Mouse (Mus musculus) limb, embryonic 11.5 days (tissue): ENCODE measurements around the gene Ndc80. TPM values are rescaled to one million over a fixed set of nuclear protein-coding genes. Genes with fewer than 3 reads are reported as not detected.
"Not testable (repeated sequence)": the region's sequence is repeated elsewhere in the genome, so short reads cannot be mapped to it uniquely, and the experiment has no call there.

Source experiments
- ATAC-seq: fragments of 200-750 bp; cut with Nextera tagmentation; 2 replicates; pipeline ENCODE4 v1.8.0; 2017; ENCODE audit warnings: low read depth; ENCODE audit not compliant: insufficient number of reproducible peaks, low FRiP score, low TSS enrichment
- DNase-seq: peaks from one replicate; pipeline ENCODE4 v3.0.0-alpha.2; 2015; ENCODE audit warnings: low spot score
- H3K27ac ChIP-seq: fragments of 300-500 bp; sonication (generic); replicated peaks from 2 replicates; pipeline ENCODE4 v1.5.1; 2014; ENCODE audit warnings: low read depth, mild to moderate bottlenecking, low read length
- H3K27me3 ChIP-seq: fragments of 300-500 bp; sonication (generic); 2 replicates; pipeline ENCODE4 v1.6.1; 2014; ENCODE audit warnings: mild to moderate bottlenecking, low read length, mixed read lengths; ENCODE audit not compliant: control insufficient read depth, insufficient read depth
- H3K36me3 ChIP-seq: fragments of 300-500 bp; sonication (generic); 2 replicates; pipeline ENCODE4 v1.6.1; 2014; ENCODE audit warnings: mild to moderate bottlenecking, low read length, moderate library complexity, mixed read lengths; ENCODE audit not compliant: control insufficient read depth, insufficient read depth
- H3K4me1 ChIP-seq: fragments of 300-500 bp; sonication (generic); 2 replicates; pipeline ENCODE4 v1.6.1; 2014; ENCODE audit warnings: low read length, mixed read lengths; ENCODE audit not compliant: control insufficient read depth, insufficient read depth
- H3K4me2 ChIP-seq: fragments of 300-500 bp; sonication (generic); 2 replicates; pipeline ENCODE4 v1.6.1; 2014; ENCODE audit warnings: low read depth, mild to moderate bottlenecking, moderate library complexity; ENCODE audit not compliant: severe bottlenecking
- H3K4me3 ChIP-seq: fragments of 300-500 bp; sonication (generic); 2 replicates; pipeline ENCODE4 v1.5.1; 2014; ENCODE audit warnings: low read depth, low read length
- H3K9ac ChIP-seq: fragments of 300-500 bp; sonication (generic); 2 replicates; pipeline ENCODE4 v1.6.1; 2014; ENCODE audit warnings: mild to moderate bottlenecking, low read length
- H3K9me3 ChIP-seq: fragments of 300-500 bp; sonication (generic); 2 replicates; pipeline ENCODE4 v1.6.1; 2016; ENCODE audit warnings: low read length; ENCODE audit not compliant: control insufficient read depth
- WGBS: fragments of 180-500 bp; shearing (Covaris S2); extraction: QIAGEN DNeasy Blood & Tissue Kit; methylation state at CpG from one replicate; pipeline ENCODE4 v1.1.7; 2014; 5-methylcytosine and 5-hydroxymethylcytosine counted together
- polyA plus RNA-seq: library from polyadenylated mRNA; unstranded; fragments of >200 nt; fragmentation: Nextera tagmentation; extraction: Ambion mirVana; gene quantifications from 2 replicates; pipeline ENCODE4 v1.2.1, GENCODE M21; 2014

The Ndc80 gene
- polyA plus RNA-seq = 66.3 and 70.6 TPM in 2 replicates

- WGBS = under 1% methylated on average over 66 of the region's 66 CpGs
- peak; percentile 96 for ATAC-seq
- no peaks in the 10 kb centered on the region for H3K36me3 ChIP-seq
- H3K9me3 ChIP-seq = no peaks in the 10 kb centered on the region
- no peaks in the 10 kb centered on the region for H3K27me3 ChIP-seq
- peak; percentile 93 for DNase-seq
- H3K27ac ChIP-seq = peak within 1 kb of the TSS; percentile 97
- H3K9ac ChIP-seq = peak within 1 kb of the TSS; percentile 81
- H3K4me1 ChIP-seq = 0 out of 2 replicates have a peak, but pooled peaks cover 6% of the 10 kb centered on the region
- peak within 1 kb of the TSS; percentile 84 for H3K4me2 ChIP-seq
- peak within 1 kb of the TSS; percentile 74 for H3K4me3 ChIP-seq
Measured at GRCm38 (mm10) chr17:71526711-71527564, at the start of gene Ndc80. Ndc80 (minus strand) TSS chr17:71526857.

DNA sequence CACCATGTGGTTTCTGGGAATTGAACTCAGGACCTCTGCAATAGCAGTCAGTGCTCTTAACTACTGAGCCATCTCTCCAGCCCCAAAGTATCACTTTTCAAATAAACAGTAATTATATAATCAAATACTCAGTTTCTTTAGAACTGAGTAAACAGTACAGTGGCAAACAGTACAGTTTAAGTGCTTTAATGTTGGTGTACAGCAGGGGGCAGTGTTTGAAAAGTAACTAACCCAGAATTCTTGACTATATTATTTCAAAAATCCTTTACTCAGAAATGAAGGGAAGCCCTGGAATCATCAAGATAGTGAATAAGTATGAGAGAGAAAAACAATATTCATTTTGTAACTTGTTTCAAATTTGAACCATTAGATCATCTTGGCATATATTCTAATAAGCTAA is 35.0 kb upstream of the Ndc80 start:
- no peaks in the 10 kb centered on the region for H3K27me3 ChIP-seq
- H3K9ac ChIP-seq = no peak overlapping the region
- DNase-seq (peak; percentile 39), ATAC-seq (no peak)
- no peak overlapping the region for H3K4me3 ChIP-seq
- H3K36me3 ChIP-seq = no peaks in the 10 kb centered on the region
- H3K4me1 ChIP-seq = no peaks in the 10 kb centered on the region
- no peak overlapping the region for H3K4me2 ChIP-seq
- no peak overlapping the region for H3K27ac ChIP-seq
- H3K9me3 ChIP-seq = no peaks in the 10 kb centered on the region

DNA sequence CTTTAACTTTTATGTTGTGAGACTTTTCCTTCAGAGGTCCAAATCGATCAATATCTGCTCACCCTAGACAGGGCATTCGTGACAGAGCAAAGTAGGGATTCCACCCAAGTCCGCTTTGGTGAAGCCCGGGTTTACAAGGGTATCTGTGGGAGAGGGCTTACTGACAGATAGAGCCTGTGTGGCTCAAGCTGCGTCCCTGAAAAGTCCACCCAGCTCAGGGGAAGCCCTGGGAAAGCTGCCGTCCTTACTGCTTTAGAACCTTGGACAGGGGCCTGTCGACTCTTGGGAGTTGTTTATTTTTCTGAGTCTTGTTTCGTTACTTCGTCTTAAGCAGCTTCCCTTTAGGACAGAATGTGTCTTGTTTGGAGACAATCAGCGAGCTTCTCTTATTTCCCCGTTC is 26.2 kb upstream of the Ndc80 start:
- Histone ChIP-seq H3K9me3 (no peaks in the 10 kb centered on the region), H3K9ac (no peak overlapping the region), H3K4me1 (no peaks in the 10 kb centered on the region), H3K4me2 (peak overlapping the region; percentile 94; the same call in 1 of the 2 replicates), H3K36me3 (no peaks in the 10 kb centered on the region), H3K4me3 (no peak overlapping the region), H3K27me3 (peaks cover 7% of the 10 kb centered on the region; the same call in 1 of the 2 replicates), H3K27ac (no peak overlapping the region)
- 13% methylated on average over 11 of the region's 11 CpGs for WGBS
- DNase-seq = peak; percentile 35
- no peak for ATAC-seq

DNA sequence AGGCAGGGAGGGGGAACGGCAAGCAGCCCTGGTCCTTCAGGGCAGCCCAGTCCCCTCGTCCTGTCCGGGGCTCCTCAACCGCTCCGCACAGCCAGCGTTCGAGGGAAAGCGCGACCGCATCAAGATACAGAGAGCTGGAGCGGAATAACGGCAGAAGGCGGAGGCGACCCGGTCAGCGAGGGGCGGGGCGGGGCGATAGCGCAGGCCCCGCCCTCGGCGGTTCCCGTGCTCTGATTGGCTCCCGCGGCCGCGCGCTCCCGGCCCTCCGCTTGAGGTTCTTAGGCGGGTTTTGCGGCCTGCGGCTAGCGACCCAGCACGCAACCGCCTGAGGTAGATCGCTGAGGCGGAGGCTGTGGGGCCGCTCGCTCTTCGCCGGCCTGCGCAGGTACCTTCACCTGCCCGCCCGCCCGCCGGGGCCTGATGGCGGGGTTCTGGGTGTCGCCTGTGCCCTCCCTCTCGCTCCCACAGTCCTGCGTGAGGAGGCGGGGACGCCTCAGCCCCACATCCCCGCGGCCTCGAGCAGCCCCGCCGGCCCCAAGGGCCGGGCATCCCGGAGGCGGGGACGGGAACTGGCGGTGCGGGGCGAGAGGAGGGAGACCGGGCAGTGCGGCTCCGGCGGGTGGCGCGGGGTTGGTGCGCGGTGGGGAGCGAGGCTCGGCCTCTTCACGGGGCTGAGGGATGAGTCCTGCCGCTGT is 25.2 kb upstream of the Ndc80 start, which contains the start of gene Spdya:
TSS of gene Spdya (plus strand) at position 305 of the 695 bp plus-strand sequence.
- Histone ChIP-seq H3K27ac (0 out of 2 replicates have a peak within 1 kb of the TSS, but pooled peaks have one; percentile 21), H3K4me1 (no peaks in the 10 kb centered on the region), H3K36me3 (no peaks in the 10 kb centered on the region), H3K27me3 (peaks cover 7% of the 10 kb centered on the region; the same call in 1 of the 2 replicates), H3K4me2 (peak within 1 kb of the TSS; percentile 94), H3K9me3 (no peaks in the 10 kb centered on the region), H3K9ac (peak within 1 kb of the TSS; percentile 70), H3K4me3 (peak within 1 kb of the TSS; percentile 65)
- DNase-seq (peak; percentile 88), ATAC-seq (peak; percentile 93)
- under 1% methylated on average over 61 of the region's 78 CpGs for WGBS

DNA sequence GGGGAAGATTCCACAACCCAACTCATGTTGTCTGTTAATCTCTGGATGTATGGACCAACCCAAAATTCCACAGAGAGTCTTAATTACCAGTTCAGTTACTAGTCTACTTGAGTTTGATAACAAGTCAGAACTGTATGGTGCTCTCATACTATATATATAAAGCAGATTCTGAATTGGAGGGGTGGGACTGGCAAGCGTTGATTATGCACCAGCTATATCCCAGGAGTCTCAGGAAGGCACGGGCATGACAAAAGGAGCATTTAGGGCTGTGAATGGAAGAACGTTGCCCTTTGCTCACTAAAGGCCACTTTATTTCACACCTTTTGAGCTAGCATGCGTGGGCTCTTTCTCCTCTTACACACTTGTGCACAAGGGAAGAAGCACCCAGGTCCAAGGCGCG is 24.7 kb upstream of the Ndc80 start:
- Histone ChIP-seq H3K4me1 (no peaks in the 10 kb centered on the region), H3K27ac (no peak overlapping the region), H3K4me2 (peak overlapping the region; percentile 94), H3K36me3 (no peaks in the 10 kb centered on the region), H3K4me3 (peak overlapping the region; percentile 65), H3K9me3 (no peaks in the 10 kb centered on the region), H3K27me3 (peaks cover 7% of the 10 kb centered on the region; the same call in 1 of the 2 replicates), H3K9ac (peak overlapping the region; percentile 70; the same call in 1 of the 2 replicates)
- no peak for DNase-seq
- 9% methylated on average over 6 of the region's 6 CpGs for WGBS
- no peak for ATAC-seq

DNA sequence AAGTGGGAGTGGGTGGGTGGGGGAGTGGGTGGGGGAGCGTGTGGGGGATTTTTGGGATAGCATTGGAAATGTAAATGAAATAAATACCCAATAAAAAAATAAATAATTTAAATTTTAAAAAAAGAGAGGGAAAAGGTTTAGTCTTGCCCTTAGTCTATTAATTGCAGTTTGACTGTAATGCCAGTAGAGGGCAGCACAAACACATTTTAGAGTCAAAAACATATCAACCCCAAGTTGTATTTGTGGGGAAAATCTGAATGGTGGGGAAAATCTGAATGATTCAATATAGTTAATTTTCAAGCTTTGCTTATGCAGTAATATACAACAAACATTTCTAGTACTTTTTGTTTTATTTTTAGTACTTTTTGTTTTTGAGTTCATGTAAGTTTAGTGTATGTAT is 21.9 kb upstream of the Ndc80 start:
- DNase-seq (no peak), ATAC-seq (no peak)
- no peaks in the 10 kb centered on the region for H3K36me3 ChIP-seq
- no peak overlapping the region for H3K4me2 ChIP-seq
- H3K9ac ChIP-seq = no peak overlapping the region
- no peak overlapping the region for H3K4me3 ChIP-seq
- H3K9me3 ChIP-seq = no peaks in the 10 kb centered on the region
- H3K27ac ChIP-seq = no peak overlapping the region
- H3K27me3 ChIP-seq = peaks cover 7% of the 10 kb centered on the region; the same call in 1 of the 2 replicates
- 11% methylated on average over 1 of the region's 1 CpGs for WGBS
- H3K4me1 ChIP-seq = no peaks in the 10 kb centered on the region

DNA sequence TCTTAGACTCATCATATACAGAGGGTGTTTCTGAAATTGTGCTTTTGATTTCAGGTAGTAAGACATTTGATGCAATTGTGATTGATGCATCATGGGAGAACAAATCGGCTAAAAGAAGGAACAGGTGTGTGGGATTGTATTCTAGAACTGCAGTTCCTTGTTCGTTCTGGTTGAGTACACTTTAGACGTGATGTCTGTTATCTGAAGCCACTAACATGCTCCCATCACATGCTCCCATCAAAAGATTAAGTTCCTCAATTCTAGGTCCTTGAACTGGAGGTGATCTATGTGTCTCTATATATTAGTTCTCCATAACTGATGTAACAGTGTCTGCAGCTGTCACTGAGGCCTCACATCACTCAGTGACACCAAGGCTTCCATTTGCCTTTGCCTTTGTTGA is 10.5 kb upstream of the Ndc80 start:
- Histone ChIP-seq H3K4me3 (no peak overlapping the region), H3K9ac (no peak overlapping the region), H3K27ac (no peak overlapping the region), H3K9me3 (no peaks in the 10 kb centered on the region), H3K36me3 (no peaks in the 10 kb centered on the region), H3K4me2 (no peak overlapping the region), H3K4me1 (no peaks in the 10 kb centered on the region), H3K27me3 (no peaks in the 10 kb centered on the region)
- no peak for DNase-seq
- ATAC-seq = no peak
- 85% methylated on average over 3 of the region's 3 CpGs for WGBS

DNA sequence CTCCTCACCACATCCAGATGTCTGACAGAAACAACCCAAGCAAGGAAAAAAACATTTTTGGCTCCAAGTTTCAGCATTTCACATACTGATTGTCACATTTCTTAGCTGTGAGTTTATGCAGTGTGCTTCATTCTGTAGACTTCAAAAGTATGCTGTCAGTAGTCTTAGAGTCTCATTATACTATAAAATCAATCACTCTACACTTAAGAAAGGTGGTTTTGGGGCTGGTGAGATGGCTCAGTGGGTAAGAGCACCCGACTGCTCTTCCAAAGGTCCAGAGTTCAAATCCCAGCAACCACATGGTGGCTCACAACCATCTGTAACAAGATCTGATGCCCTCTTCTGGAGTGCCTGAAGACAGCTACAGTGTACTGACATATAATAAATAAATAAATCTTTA is 8.9 kb upstream of the Ndc80 start:
- H3K4me1 ChIP-seq, H3K27me3 ChIP-seq, DNase-seq, H3K36me3 ChIP-seq, H3K27ac ChIP-seq, ATAC-seq, H3K4me3 ChIP-seq, H3K4me2 ChIP-seq, H3K9ac ChIP-seq, H3K9me3 ChIP-seq: not testable (repeated sequence)
- 79% methylated on average over 1 of the region's 1 CpGs for WGBS
